10 mouse cellular contexts compared by ENCODE assay signal in the genomic region with DNA sequence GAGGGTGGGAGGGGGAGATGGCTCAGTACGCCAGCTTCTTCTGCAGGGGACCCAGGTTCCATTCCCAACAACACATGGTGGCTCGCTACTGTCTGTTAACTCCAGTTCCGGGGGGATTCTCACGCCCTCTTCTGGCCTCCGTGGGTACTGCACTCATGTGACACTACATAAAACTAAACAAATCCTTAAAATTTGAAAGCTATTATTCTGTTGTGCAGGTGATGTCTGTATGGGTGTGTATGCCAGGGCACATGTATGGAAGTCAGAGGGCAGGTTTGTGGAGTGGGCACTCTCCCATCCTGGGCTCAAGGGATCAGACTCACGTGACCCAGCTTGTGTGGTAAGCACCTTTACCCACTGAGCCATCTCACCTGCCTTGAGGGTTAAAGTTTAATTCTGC. TPM values are rescaled to one million over a fixed set of nuclear protein-coding genes. Genes with fewer than 3 reads are reported as not detected.
DNase-seq lines count a peak whose midpoint lies in the region; ATAC-seq lines count a peak whose summit lies in the region.
"Had no signal": no experiment of that assay in that cellular context is flagged by ENCODE, and none has a peak within 500 bp of the region (broad histone marks: within the 10 kb centered on the region; RNA-seq: fewer than 3 reads in every experiment).

No protein-coding gene starts in this region.

- H3K27ac ChIP-seq in hindbrain, embryonic 11.5 days (ENCODE audit: low read depth, low read length): no peak overlapping the region
- no peak overlapping the region for H3K27ac ChIP-seq in hindbrain, embryonic 14.5 days
- H3K27ac ChIP-seq: macrophage had no signal

- H3K36me3 ChIP-seq in hindbrain, embryonic 11.5 days (ENCODE audit: control insufficient read depth, insufficient read depth, low read length): no peaks in the 10 kb centered on the region
- H3K36me3 ChIP-seq in hindbrain, embryonic 14.5 days (replicated peaks; ENCODE audit: control insufficient read depth, insufficient read depth): no peaks in the 10 kb centered on the region

- peak; percentile 43 for DNase-seq in hindbrain, embryonic 11.5 days (ENCODE audit: low spot score)
- DNase-seq in hindbrain, embryonic 14.5 days (ENCODE audit: low spot score): no peak
- DNase-seq in 416B (ENCODE audit: low read depth) (peak; percentile 51), WW6 (ENCODE audit: low read depth, low spot score) (peak; percentile 38)
- DNase-seq in kidney, postnatal 10 days: peak; percentile 55
- no peak for DNase-seq in cerebellum, adult 9-10 months
- DNase-seq in left cerebral cortex, adult 8-10 months (ENCODE audit: low spot score in 2 of 2): no peak
- no peak for DNase-seq in ovary, postnatal 14 days (ENCODE audit: low spot score)
- DNase-seq: heart, adult 11 months had no signal

- H3K4me1 ChIP-seq in hindbrain, embryonic 11.5 days (replicated peaks; ENCODE audit: control insufficient read depth, insufficient read depth, low read length): no peaks in the 10 kb centered on the region
- H3K4me1 ChIP-seq in hindbrain, embryonic 14.5 days (replicated peaks; ENCODE audit: control insufficient read depth, insufficient read depth, low read length): no peaks in the 10 kb centered on the region

- 33% methylated on average over 6 of the region's 6 CpGs for WGBS in hindbrain, embryonic 11.5 days
- 31% methylated on average over 6 of the region's 6 CpGs for WGBS in hindbrain, embryonic 14.5 days

- no peak overlapping the region for H3K9ac ChIP-seq in hindbrain, embryonic 11.5 days (ENCODE audit: low read depth, low read length)
- H3K9ac ChIP-seq in hindbrain, embryonic 14.5 days: no peak overlapping the region

- H3K27me3 ChIP-seq in hindbrain, embryonic 11.5 days (ENCODE audit: control insufficient read depth, insufficient read depth, low read length): no peaks in the 10 kb centered on the region
- H3K27me3 ChIP-seq in hindbrain, embryonic 14.5 days (ENCODE audit: control insufficient read depth, insufficient read depth, low read length): no peaks in the 10 kb centered on the region

- no peaks in the 10 kb centered on the region for H3K9me3 ChIP-seq in hindbrain, embryonic 11.5 days (ENCODE audit: control insufficient read depth, low read length)
- H3K9me3 ChIP-seq in hindbrain, embryonic 14.5 days (ENCODE audit: control insufficient read depth, low read length): no peaks in the 10 kb centered on the region

- no peak overlapping the region for H3K4me3 ChIP-seq in hindbrain, embryonic 11.5 days (ENCODE audit: low read depth, low read length)
- no peak overlapping the region for H3K4me3 ChIP-seq in hindbrain, embryonic 14.5 days (replicated peaks; ENCODE audit: low read length)

- ATAC-seq in hindbrain, embryonic 11.5 days (ENCODE audit: low FRiP score): no peak
- no peak for ATAC-seq in hindbrain, embryonic 14.5 days (ENCODE audit: low FRiP score)

- no peak overlapping the region for H3K4me2 ChIP-seq in hindbrain, embryonic 11.5 days (replicated peaks; ENCODE audit: low read depth, low read length)
- no peak overlapping the region for H3K4me2 ChIP-seq in hindbrain, embryonic 14.5 days (replicated peaks)

RNA-seq across cellular contexts. Expression of a gene that starts 16.6 kb away (rescaled TPM):
- polyA plus RNA-seq in hindbrain, embryonic 11.5 days (2014; fragmentation: Nextera tagmentation; extraction: Ambion mirVana): 0.89 and 0.99 TPM in 2 replicates
- 1.7 and 2.1 TPM in 2 replicates for polyA plus RNA-seq in hindbrain, embryonic 14.5 days (2014; fragmentation: Nextera tagmentation; extraction: Ambion mirVana)
- 10 to 100 TPM; 21.3 to 33.1 (median 30.4) TPM for total RNA-seq in left cerebral cortex, adult 8-10 months (2022)
- polyA plus RNA-seq: macrophage had no signal

Comparison
In these comparisons a context has a peak if more than half of its experiments do, and no peak if none do; other contexts are left out.
1. DNase-seq: peak in hindbrain, embryonic 11.5 days (single experiment), 416B (single experiment), WW6 (single experiment) and kidney, postnatal 10 days (single experiment); none in hindbrain, embryonic 14.5 days (single experiment), cerebellum, adult 9-10 months (single experiment), left cerebral cortex, adult 8-10 months (0 of 2) and ovary, postnatal 14 days (single experiment).